Mouse (Mus musculus): ENCODE measurements around the gene Gria1. TPM values are rescaled to one million over a fixed set of nuclear protein-coding genes. Genes with fewer than 3 reads are reported as not detected.

Gria1 gene
- total RNA-seq, 2 experiments from 2014 or later, result 225 to 245 TPM

DNA sequence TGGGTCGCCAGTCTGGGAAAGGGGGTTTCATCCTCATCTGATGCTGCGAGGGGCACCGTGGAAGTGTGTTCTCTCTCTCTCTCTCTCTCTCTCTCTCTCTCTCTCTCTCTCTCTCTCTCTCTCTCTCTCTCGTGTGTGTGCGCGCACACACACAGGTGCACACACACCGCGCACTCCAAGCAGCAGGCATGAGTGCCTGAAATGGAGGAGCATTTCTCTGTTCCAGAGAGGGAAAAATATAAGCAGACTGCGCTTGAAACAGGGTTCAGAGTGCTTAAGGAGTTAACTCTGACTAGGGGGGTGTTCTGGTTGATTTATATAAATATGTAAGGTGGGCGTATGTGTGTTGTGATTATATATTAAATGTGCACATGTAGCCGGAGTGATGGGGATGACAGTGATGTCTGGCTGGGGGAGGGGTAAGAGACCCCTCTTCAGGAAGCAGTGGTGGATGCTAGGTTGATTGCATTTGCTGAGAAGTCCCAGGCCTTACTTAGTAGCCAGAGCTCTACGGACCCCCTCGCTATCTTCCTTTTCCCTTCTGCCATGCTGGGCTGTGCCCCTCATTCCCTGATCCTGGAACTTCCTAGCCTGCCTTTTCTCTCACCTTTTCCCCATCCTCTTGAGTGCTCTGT is 1.2 kb downstream of the Gria1 start:
- Histone ChIP-seq H3K27ac (peak overlapping the region; percentile 91), H3K4me3 (peak overlapping the region; percentile 66)
- no peak for TF ChIP-seq CTCF (IDR thresholded peaks at IDR 0.05)
- no peak for DNase-seq (ENCODE audit: extremely low spot score in 1 of 2, low spot score in 2 of 2)
- intact Hi-C loops (cut with DNase I), result loop anchor here (5.0 to 10.0 kb wide), 5 partner anchors 182 to 855 kb away; no protein-coding TSS in a partner anchor

GRCm38 (mm10) chr11:57013464-57014190 is 2.4 kb downstream of the Gria1 start:
- Histone ChIP-seq H3K27ac (peak overlapping the region; percentile 26; the same call in 1 of the 2 replicates), H3K4me3 (peak overlapping the region; percentile 66)
- intact Hi-C loops (cut with DNase I), result loop anchor here (5.0 to 10.0 kb wide), 5 partner anchors 181 to 856 kb away; no protein-coding TSS in a partner anchor
- DNase-seq (ENCODE audit: extremely low spot score in 1 of 2, low spot score in 2 of 2), result no peak
- TF ChIP-seq CTCF (IDR thresholded peaks at IDR 0.05), result no peak

- TF ChIP-seq CTCF (IDR thresholded peaks at IDR 0.05), result no peak
- H3K27ac ChIP-seq, result no peak overlapping the region
- intact Hi-C loops (cut with DNase I), result loop anchor here (5.0 to 10.0 kb wide), 5 partner anchors 180 to 857 kb away; no protein-coding TSS in a partner anchor
Observed at GRCm38 (mm10) chr11:57014396-57014795, 3.2 kb downstream of the Gria1 start.

GRCm38 (mm10) chr11:57018536-57018935 is 7.3 kb downstream of the Gria1 start:
- Histone ChIP-seq H3K4me3 (no peak overlapping the region), H3K27ac (no peak overlapping the region)
- intact Hi-C loops (cut with DNase I), result loop anchor here (5.0 to 10.0 kb wide), 2 partner anchors 176 to 449 kb away; no protein-coding TSS in a partner anchor
- no peak for DNase-seq (ENCODE audit: extremely low spot score in 1 of 2, low spot score in 2 of 2)
- TF ChIP-seq CTCF (IDR thresholded peaks at IDR 0.05), result peak; percentile 58

More at GRCm38 (mm10) chr11:57014396-57014795, 3.2 kb downstream of the Gria1 start:
- no peak for DNase-seq (ENCODE audit: extremely low spot score in 1 of 2, low spot score in 2 of 2)
- peak overlapping the region; percentile 66 for H3K4me3 ChIP-seq

DNA sequence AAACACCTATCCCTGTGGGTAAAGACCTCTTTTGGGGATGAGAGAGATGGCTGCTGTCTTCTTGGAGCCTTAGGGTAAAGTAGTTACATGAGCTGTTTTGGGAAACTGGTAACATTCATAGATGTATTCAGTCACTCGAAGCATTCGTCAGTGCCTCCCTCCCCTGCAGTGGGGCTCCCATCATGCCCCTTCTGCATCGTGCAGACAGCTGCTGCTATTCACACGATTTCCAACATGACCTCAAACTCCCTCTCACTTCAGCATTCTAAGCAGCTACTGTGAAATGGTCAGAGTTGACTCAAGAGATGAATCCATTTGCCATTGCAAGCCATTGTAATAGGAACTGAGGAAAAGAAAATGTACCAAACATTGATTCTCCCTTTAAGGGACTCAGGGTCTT is 11.2 kb downstream of the Gria1 start:
- Histone ChIP-seq H3K27ac (no peak overlapping the region; the same call in 1 of the 2 replicates), H3K4me3 (no peak overlapping the region)
- intact Hi-C loops (cut with DNase I), result no loop called here
- DNase-seq (ENCODE audit: extremely low spot score in 1 of 2, low spot score in 2 of 2), result no peak
- no peak for TF ChIP-seq CTCF (IDR thresholded peaks at IDR 0.05)

DNA sequence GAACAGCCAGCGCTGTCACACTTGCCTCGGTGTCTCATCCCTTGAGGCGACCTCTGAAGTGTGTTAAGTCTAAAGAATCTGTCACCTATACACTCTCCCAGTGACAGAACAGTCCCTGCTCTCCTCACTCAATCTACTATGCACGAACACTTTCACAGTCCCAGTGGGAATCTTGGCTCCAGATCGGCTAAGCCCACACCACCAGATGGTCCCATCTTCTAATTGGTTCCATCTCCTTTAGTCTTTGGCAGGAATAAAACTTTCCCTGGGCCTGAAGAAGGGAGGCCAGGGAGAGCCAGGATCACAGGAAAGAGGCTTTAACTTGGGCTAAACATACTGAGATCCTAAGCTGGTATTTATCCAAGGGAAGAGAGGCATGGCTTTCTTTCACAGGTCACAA is 19.3 kb downstream of the Gria1 start:
- no peak for TF ChIP-seq CTCF (IDR thresholded peaks at IDR 0.05)
- intact Hi-C loops (cut with DNase I), result loop anchor here (5.0 kb wide), 1 partner anchor 242 kb away; no protein-coding TSS in a partner anchor
- Histone ChIP-seq H3K27ac (peak overlapping the region; percentile 66), H3K4me3 (no peak overlapping the region)
- DNase-seq (ENCODE audit: extremely low spot score in 1 of 2, low spot score in 2 of 2), result peak in 1 of 2 experiments; percentile 64

GRCm38 (mm10) chr11:57038807-57039206 is 27.6 kb downstream of the Gria1 start:
- intact Hi-C loops (cut with DNase I), result no loop called here
- H3K27ac ChIP-seq, result peak overlapping the region; percentile 78
- no peak; the same call in 1 of the 2 replicates for TF ChIP-seq CTCF (IDR thresholded peaks at IDR 0.05)

DNA sequence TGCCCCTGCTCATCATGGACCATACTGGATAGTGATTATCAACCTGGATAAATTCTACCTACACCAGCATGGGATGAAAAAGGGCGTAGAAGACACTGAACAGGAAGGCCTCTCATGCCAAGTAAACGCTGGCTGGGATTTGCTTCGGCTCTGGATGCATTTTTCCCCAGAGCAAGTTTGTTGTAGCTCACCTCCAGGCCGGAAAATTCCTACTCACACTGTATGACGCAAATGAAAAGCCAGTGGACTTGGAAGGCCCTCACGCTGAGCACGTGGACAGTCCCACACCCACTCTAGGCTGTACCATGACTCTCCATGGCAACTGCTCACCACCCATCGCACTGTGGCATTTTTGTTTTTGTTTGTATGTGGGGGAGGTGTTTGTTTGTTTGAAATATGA is 28.1 kb downstream of the Gria1 start:
- no peak for TF ChIP-seq CTCF (IDR thresholded peaks at IDR 0.05)
- Histone ChIP-seq H3K27ac (peak overlapping the region; percentile 78), H3K4me3 (no peak overlapping the region)
- intact Hi-C loops (cut with DNase I), result no loop called here
- peak in 1 of 2 experiments; percentile 36 for DNase-seq (ENCODE audit: extremely low spot score in 1 of 2, low spot score in 2 of 2)

More at GRCm38 (mm10) chr11:57038807-57039206, 27.6 kb downstream of the Gria1 start:
- no peak overlapping the region for H3K4me3 ChIP-seq
- peak; percentile 75 to 83 for DNase-seq (ENCODE audit: extremely low spot score in 1 of 2, low spot score in 2 of 2)

DNA sequence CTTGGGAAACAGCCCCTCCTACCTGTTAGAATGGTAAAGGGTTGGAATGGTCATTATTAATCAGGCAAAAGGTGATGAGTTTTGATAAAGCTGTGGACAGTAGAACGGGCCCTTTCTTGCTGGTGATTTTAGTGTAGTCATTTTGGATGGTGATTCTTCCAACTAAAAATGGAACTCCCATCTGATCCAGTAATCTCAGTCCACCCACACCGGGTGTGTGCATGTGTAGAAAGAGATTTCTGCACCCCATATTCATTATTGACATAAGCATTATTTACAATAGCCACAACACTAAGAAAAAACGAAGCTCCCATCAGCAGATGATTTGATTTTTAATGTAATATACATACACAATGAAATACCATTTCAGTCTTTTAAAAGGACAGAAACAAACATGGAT is 30.9 kb downstream of the Gria1 start:
- Histone ChIP-seq H3K27ac (peak overlapping the region; percentile 71; the same call in 1 of the 2 replicates), H3K4me3 (no peak overlapping the region)
- no peak for TF ChIP-seq CTCF (IDR thresholded peaks at IDR 0.05)
- no peak for DNase-seq (ENCODE audit: extremely low spot score in 1 of 2, low spot score in 2 of 2)
- intact Hi-C loops (cut with DNase I), result no loop called here

DNA sequence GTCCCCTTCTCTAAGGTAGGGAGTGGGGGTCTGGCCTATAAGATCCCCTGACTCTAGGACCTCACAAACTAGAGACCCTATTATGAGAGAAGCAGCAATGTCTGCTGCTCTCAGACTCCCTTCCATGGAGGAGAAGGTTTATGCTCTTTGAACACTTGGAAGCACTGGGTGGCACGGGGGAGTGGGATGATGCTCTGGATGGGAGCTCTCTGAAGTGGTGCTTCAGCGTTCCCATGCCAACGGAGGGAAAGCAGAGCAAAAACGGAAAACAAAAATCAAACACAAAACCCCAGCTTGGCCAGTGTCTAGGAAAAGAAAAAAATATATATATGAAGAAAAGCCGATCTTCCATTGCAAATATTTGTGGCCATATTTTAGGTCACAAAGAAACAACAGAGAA is 33.0 kb downstream of the Gria1 start:
- intact Hi-C loops (cut with DNase I), result no loop called here
- peak; percentile 40 to 43 for DNase-seq (ENCODE audit: extremely low spot score in 1 of 2, low spot score in 2 of 2)
- TF ChIP-seq CTCF (IDR thresholded peaks at IDR 0.05), result no peak
- no peak overlapping the region for H3K4me3 ChIP-seq
- H3K27ac ChIP-seq, result peak overlapping the region; percentile 70

DNA sequence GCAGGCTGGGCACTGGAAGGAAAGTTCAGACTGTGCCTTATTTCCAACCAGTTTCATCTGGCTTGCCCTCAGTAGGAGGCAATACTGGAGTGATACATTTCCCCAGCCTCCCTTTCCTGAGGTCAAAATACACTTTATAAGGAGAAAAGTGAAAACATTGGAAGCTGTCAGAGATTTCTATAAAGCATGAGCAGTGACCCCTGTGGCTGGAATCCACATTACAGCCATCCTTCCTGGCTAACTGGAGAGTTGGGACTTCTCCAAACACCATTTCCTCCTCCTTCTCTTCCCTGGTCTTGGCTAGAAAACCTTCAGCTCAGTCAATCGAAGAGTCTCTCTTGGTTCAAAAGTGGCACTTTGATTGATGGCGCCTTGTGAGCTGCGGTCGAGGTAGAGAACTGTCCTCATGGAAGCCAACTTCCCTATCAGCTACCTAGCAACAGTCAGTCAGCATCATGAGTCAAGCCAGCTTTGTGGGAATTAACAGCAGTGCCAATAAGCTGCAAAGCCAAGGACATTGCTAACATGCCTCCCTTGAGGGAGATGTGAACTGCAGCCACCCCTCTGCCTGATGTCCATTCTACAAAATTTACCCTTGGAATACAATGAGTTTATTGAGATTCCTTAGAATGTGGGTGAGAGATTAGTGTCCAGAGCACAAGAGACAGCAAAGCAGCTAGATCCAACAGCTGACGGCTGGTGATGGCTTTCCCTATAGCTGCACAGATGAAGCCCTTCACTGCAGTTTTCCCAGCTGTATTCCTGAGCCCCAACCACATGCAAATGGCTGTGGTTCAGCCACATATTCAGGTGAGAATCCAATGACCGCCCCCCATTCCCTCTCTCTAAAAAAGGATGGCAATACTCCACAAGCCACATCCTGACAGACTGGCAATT is 40.7 kb downstream of the Gria1 start:
- Histone ChIP-seq H3K4me3 (no peak overlapping the region), H3K27ac (no peak overlapping the region)
- no peak for DNase-seq (ENCODE audit: extremely low spot score in 1 of 2, low spot score in 2 of 2)
- intact Hi-C loops (cut with DNase I), result no loop called here
- peak; percentile 26 for TF ChIP-seq CTCF (IDR thresholded peaks at IDR 0.05)
